Mouse (Mus musculus): ENCODE data around the gene Zmynd12. TPM values are rescaled to one million over a fixed set of nuclear protein-coding genes. Genes with fewer than 3 reads are reported as not detected.

Gene Zmynd12
- total and polyA plus RNA-seq, 3 experiments: 0.25 to 0.75 (median 0.53) TPM

DNA sequence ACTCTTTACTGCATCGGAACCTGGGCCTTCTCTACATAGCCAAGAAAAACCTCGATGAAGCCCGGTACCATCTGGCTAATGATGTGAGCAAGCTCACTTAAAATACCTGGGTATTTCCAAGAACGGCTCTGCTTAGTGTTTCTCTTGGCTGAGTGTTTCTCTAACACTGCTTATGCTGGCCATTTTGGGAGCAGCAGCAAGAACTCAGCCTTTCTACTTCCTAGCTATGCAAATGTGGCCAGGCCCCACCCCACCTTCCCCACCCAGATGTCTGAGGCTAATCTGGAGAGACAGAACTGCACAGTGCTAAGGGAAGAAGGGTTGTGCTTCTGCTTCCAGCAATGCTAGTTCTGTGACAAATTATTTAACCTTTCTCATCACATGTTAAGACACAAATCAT is 19.2 kb downstream of the Zmynd12 start:
- DNase-seq (ENCODE audit: extremely low read depth): peak; percentile 87
- peak overlapping the region; percentile 66; the same call in 1 of the 2 replicates for H3K4me2 ChIP-seq (ENCODE audit: insufficient read depth, low read depth, poor library complexity, severe bottlenecking)
- no peaks in the 10 kb centered on the region for H3K79me2 ChIP-seq (replicated peaks; ENCODE audit: control insufficient read depth, extremely low read depth, insufficient read depth, poor library complexity, severe bottlenecking)
- peaks cover 6 to 38% of the 10 kb centered on the region in 2 experiments for H3K4me1 ChIP-seq (ENCODE audit: control insufficient read depth in 1 of 2, insufficient read depth in 2 of 2)
- peak overlapping the region; percentile 78 for H3K27ac ChIP-seq (ENCODE audit: insufficient read depth, low read depth)
- H3K9me3 ChIP-seq (replicated peaks; ENCODE audit: low read length): peaks cover 16% of the 10 kb centered on the region
- no peak for TF ChIP-seq JUN (IDR thresholded peaks at IDR 0.05; ENCODE audit: insufficient read depth, low read depth, low read length)
- TF ChIP-seq ETS1 (conservative IDR thresholded peaks at IDR 0.05; ENCODE audit: low read depth, low read length): no peak; the same call in 1 of the 2 replicates
- TF ChIP-seq SMC3 (IDR thresholded peaks at IDR 0.05; ENCODE audit: low read depth, low read length): no peak
- TF ChIP-seq MAX (IDR thresholded peaks at IDR 0.05; ENCODE audit: low read length): no peak
- no peak for TF ChIP-seq USF1 (IDR thresholded peaks at IDR 0.05; ENCODE audit: low read depth, low read length)
- TF ChIP-seq POLR2AphosphoS2 (IDR thresholded peaks at IDR 0.05; ENCODE audit: low read depth, low read length): no peak
- TF ChIP-seq ZNF384 (IDR thresholded peaks at IDR 0.05; ENCODE audit: low read depth, low read length): no peak
- TF ChIP-seq PAX5 (IDR thresholded peaks at IDR 0.05; ENCODE audit: low read length): no peak
- no peak for TF ChIP-seq BHLHE40 (IDR thresholded peaks at IDR 0.05; ENCODE audit: low read depth, low read length)
- TF ChIP-seq EP300 (IDR thresholded peaks at IDR 0.05; ENCODE audit: low read length): no peak
- TF ChIP-seq ELF1 (IDR thresholded peaks at IDR 0.05; ENCODE audit: low read depth, low read length): peak; percentile 68
- TF ChIP-seq E2F4 (IDR thresholded peaks at IDR 0.05; ENCODE audit: insufficient replicate concordance, low read depth, low read length): no peak
- TF ChIP-seq MAFK (IDR thresholded peaks at IDR 0.05; ENCODE audit: insufficient replicate concordance, low read length): no peak
- TF ChIP-seq RCOR1 (conservative IDR thresholded peaks at IDR 0.05; ENCODE audit: low read depth, low read length): no peak
- TF ChIP-seq ZC3H11A (IDR thresholded peaks at IDR 0.05; ENCODE audit: low read depth, low read length): no peak
- TF ChIP-seq KAT2A (IDR thresholded peaks at IDR 0.05; ENCODE audit: insufficient replicate concordance, low read length): no peak
- no peak for TF ChIP-seq NRF1 (IDR thresholded peaks at IDR 0.05; ENCODE audit: low read depth, low read length)
- no peak for TF ChIP-seq CTCF (conservative IDR thresholded peaks at IDR 0.05 in 1 of 2, IDR thresholded peaks at IDR 0.05 in 1 of 2; ENCODE audit: low read depth in 2 of 2, low read length in 2 of 2)
- TF ChIP-seq UBTF (IDR thresholded peaks at IDR 0.05; ENCODE audit: low read depth, low read length): no peak
- no peak; the same call in 1 of the 2 replicates for TF ChIP-seq IRF4 (IDR thresholded peaks at IDR 0.05; ENCODE audit: low read depth, low read length)
- peak; percentile 57; the same call in 1 of the 2 replicates for TF ChIP-seq MEF2A (IDR thresholded peaks at IDR 0.05; ENCODE audit: borderline replicate concordance, low read depth, low read length)
- TF ChIP-seq TCF12 (IDR thresholded peaks at IDR 0.05; ENCODE audit: low read depth, low read length): peak; percentile 70; the same call in 1 of the 2 replicates
- peak; percentile 81 for TF ChIP-seq POLR2A (IDR thresholded peaks at IDR 0.05; ENCODE audit: low read depth, low read length)
- 0 out of 2 replicates have a peak, but pooled peaks have one; percentile 41 for TF ChIP-seq ZMIZ1 (IDR thresholded peaks at IDR 0.05; ENCODE audit: low read depth, low read length)
- TF ChIP-seq NELFE (IDR thresholded peaks at IDR 0.05; ENCODE audit: low read depth, low read length): peak; percentile 68
- TF ChIP-seq JUND (conservative IDR thresholded peaks at IDR 0.05; ENCODE audit: low read depth, low read length): no peak
- peak; percentile 25 for TF ChIP-seq SIN3A (IDR thresholded peaks at IDR 0.05; ENCODE audit: low read length)
- TF ChIP-seq MYC (IDR thresholded peaks at IDR 0.05; ENCODE audit: low read depth, low read length): no peak
- TF ChIP-seq CHD1 (IDR thresholded peaks at IDR 0.05; ENCODE audit: low read depth, low read length): no peak; the same call in 1 of the 2 replicates
- no peak for TF ChIP-seq HCFC1 (IDR thresholded peaks at IDR 0.05; ENCODE audit: low read depth, low read length)
- TF ChIP-seq ZKSCAN1 (IDR thresholded peaks at IDR 0.05; ENCODE audit: borderline replicate concordance, low read depth, low read length): no peak
- no peak for TF ChIP-seq MXI1 (IDR thresholded peaks at IDR 0.05; ENCODE audit: low read depth, low read length)
- no peak for TF ChIP-seq RAD21 (IDR thresholded peaks at IDR 0.05; ENCODE audit: low read depth, low read length)
- no peak for TF ChIP-seq GABPA (IDR thresholded peaks at IDR 0.05; ENCODE audit: insufficient replicate concordance, low read depth, low read length)
- no peak for TF ChIP-seq USF2 (conservative IDR thresholded peaks at IDR 0.05; ENCODE audit: low read depth, low read length)
- TF ChIP-seq MAZ (IDR thresholded peaks at IDR 0.05; ENCODE audit: low read depth, low read length): no peak
- TF ChIP-seq CHD2 (IDR thresholded peaks at IDR 0.05; ENCODE audit: low read length): no peak
- peak; percentile 92 for TF ChIP-seq TBP (conservative IDR thresholded peaks at IDR 0.05; ENCODE audit: low read depth, low read length)
- in situ Hi-C loops (cut with MboI; ENCODE audit: low pct_ligation_motif_present, low pct_unique_long_range_greater_than_20kb, low sequenced_read_pairs) (no loop called here), dilution Hi-C loops (cut with MboI; ENCODE audit: extremely low pct_ligation_motif_present, extremely low pct_unique_long_range_greater_than_20kb, low sequenced_read_pairs) (no loop called here)
- peak overlapping the region; percentile 54 for H3K9ac ChIP-seq (ENCODE audit: insufficient read depth, low read depth)
- H3K4me3 ChIP-seq (replicated peaks in 1 of 3; ENCODE audit: low read depth in 2 of 3, low read length in 2 of 3, poor library complexity in 1 of 3): peak overlapping the region; percentile 30 to 50 (median 36)
- H3K36me3 ChIP-seq (replicated peaks in 1 of 2; ENCODE audit: control insufficient read depth in 1 of 2, insufficient read depth in 1 of 2, low read length in 1 of 2): peaks cover 3 to 20% of the 10 kb centered on the region in 2 experiments
- H3K27me3 ChIP-seq (replicated peaks): no peaks in the 10 kb centered on the region

Data from CH12.LX (cell line).